Mouse (Mus musculus) MEL (cell line): Measurements from ENCODE around the gene Scn4a.

Source experiments
- CTCF ChIP-seq, 3 experiments: IDR thresholded peaks in 2 of 3; conservative IDR thresholded peaks in 1 of 3; 2 replicates each; pipeline ENCODE4 v1.5.1; 2011 to 2012; ENCODE audit warnings: low read length in 3 of 3, low read depth in 2 of 3, mild to moderate bottlenecking in 2 of 3, improper control_type of control experiment in 1 of 3, inconsistent platforms in 1 of 3, mixed read lengths in 1 of 3, moderate library complexity in 1 of 3; ENCODE audit not compliant: control insufficient read depth in 1 of 3, insufficient read depth in 1 of 3, poor library complexity in 1 of 3, severe bottlenecking in 1 of 3
- GATA1 ChIP-seq: IDR thresholded peaks from 2 replicates; pipeline ENCODE4 v1.6.1; 2011; ENCODE audit warnings: low read depth, low read length, improper control_type of control experiment

DNA sequence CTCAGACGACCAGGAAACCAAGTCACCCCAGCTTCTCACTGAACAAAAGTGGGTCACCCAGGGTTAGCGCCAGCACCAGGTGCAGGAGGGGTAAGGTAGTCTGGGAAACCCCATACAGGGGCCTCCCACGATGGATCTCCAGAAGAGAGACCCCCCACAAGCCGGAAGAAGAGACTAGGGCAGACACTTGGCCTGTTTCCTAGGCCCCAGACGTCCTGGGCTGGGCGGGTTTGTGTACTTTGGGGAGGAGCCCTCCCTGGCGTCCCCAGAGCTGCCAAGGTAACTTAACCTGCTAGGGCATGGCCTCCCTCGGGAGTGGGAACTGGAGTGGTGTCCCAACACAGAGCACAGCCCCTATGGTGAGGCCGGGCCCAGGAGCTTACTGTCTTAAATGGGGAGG, 21.5 kb upstream of the Scn4a start:
- TF ChIP-seq CTCF (IDR thresholded peaks at IDR 0.05 in 2 of 3, conservative IDR thresholded peaks at IDR 0.05 in 1 of 3; ENCODE audit: control insufficient read depth in 1 of 3, insufficient read depth in 1 of 3, low read depth in 2 of 3, low read length in 3 of 3, poor library complexity in 1 of 3, severe bottlenecking in 1 of 3) (no peak), GATA1 (no peak)
